Mouse (Mus musculus) layer of hippocampus, adult 9-10 months (tissue): ENCODE data around the gene Ppp1r2.

Source experiments
- DNase-seq: peaks from one replicate; pipeline ENCODE4 v3.0.0; 2022; ENCODE audit warnings: low spot score

Ppp1r2 gene

DNA sequence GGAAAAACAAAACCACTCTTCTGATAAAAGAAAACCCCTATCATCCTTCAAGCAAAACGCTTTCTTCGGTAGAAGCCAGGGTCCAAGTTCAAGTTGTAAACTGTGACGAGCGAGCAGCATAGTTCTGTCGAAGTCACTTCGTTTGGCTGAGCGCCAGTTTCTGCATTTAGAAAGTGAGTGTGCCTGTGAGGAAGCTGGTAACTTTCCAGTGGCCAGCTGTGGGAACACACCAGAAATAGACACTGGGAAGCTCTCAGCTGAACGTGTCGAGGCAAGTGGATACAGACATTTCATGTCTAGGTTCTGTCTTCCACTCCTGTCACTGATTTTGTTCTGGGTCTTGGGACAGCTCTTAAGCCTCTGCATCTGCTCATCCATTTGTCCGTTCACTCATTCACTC is 15.2 kb upstream of the Ppp1r2 start:
- DNase-seq, result peak; percentile 61

DNA sequence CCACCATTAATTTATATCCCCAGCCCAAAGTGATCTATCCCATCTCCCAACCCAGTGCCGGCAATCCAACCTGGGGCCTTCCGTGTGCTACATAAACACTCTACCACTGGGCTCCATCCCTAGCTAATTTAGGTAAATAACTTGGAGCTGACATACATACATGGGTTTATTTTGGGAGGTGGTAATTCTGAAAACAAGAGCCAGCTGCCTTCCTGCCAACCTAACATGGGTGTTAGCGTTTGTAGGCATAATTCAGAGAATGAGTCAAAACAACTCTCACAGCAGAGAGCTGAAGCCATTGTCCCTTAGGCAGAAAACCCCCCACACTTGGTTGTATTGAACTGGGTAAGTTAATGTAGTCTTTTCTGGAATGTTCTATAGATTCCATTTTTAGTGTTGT is 12.6 kb upstream of the Ppp1r2 start:
- DNase-seq, result no peak

DNA sequence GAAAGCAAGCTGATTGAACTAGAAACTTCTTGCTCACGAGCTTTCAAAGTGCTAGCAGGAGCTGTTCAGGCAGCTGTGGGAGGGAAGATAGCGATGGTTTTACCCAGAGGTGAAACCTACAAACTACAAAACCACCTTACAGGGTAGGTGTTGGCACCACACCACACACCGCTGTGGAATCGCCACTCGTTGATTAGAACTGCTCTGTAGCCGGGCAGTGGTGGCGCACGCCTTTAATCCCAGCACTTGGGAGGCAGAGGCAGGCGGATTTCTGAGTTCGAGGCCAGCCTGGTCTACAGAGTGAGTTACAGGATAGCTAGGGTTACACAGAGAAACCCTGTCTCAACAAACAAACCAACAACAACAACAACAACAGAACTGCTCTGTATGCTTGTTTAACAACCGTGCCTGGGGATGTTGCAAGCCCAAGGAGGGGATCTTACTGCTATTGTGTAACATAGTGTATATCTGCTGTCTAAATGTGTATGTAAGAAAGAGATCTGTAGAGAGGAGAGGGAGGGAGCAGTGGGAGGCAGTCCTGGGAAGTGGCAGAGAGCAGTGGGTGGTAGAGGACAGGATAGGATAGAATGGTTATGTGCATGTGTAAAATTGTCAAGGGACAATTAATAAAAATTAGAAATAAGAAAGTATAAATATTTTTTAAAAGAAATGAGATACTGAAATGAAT is 11.9 kb upstream of the Ppp1r2 start:
- DNase-seq, result no peak

DNA sequence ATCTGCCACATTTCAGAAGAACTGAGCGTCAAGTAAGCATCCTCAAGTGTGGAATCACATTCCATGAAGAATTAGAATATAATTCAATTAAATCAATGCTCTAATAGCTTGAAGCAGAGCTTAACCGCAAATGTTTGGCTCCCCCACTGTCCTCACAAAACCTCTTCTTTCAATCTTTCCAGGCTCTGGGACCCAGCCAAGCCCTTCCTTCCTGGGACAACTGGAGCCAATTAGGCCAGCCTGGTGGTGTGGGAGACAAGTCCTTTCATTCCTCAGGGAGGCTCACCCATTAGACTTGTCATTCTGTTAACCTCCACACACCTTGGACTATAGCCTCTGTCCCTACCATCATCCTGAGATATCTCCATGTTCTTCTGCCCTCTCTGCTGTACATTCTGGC is 6.9 kb upstream of the Ppp1r2 start:
- DNase-seq, result no peak

DNA sequence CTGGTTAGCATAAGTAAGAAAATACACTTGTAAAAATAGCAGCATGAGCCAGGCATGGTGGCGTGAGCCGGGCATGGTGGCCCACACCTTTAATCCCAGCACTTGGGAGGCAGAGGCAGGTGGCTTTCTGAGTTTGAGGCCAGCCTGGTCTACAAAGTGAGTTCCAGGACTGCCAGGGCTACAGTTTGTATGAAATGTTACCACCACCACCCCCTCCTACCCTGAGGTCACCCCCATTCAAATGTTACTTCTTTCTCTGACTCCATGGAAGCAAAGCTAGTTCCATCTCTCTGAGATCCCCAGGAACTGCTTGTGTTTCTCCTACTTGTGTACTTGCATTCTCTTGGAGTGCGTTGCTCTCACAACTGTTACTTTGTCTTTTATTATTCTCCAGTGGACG is 5.1 kb upstream of the Ppp1r2 start:
- no peak for DNase-seq

DNA sequence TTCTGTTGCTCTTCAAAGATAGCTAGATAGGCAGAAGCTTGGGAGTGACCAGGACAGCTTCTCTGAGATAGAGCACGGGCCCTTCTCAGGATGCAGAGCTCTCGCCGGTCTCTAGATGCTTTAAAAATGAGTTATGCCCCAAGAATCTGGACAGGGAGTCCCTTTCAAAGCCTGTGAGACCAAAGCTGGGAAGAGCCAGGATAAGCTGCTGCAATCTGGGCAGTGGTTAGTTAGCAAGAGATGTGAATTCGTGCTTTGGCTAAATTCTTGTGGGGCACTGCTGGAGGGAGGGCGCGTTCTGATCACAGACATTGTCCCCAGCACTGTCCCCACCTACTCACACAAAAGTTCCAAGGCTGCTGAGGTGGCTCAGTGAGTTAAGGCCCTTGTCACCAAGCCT is 3.5 kb upstream of the Ppp1r2 start:
- no peak for DNase-seq

DNA sequence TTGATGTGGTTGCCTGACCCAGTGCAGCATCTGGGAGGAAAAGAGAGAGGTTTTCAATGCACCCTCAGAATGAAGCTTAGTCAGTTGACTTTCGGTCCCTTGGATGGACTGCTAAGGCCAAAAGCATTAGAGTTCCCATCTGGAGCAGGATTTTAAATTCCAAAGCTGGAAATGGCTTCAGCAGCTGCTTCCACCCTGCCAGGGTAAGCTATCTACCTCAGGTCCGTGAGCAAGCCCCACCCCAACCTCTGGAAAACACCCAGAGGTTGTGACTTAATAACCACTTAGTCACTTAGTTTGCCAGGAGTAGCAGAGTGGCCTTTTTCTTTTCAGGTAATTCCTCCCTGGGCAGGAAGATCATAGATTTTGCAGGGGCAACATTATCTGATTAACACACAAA is 3.0 kb upstream of the Ppp1r2 start:
- no peak for DNase-seq

DNA sequence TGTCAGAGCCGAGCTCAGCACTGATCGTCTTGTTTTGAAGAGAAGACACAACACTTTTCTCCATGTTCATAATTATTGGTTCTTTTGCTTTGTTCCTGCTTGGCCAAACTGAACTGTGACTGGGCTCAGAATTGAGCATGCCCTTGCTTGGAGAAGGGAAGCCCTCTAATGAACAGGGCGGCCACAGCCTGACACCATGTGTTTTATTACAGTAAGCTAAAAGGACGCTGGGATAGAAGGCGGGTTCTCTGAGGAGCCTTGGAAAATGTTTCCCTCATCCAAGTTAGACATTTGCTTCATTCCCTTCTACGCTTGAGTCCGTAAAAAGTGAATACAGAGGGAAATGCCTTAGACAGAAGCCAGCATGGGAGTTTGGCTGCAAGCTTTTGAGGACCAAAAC is 1.9 kb upstream of the Ppp1r2 start:
- no peak for DNase-seq

DNA sequence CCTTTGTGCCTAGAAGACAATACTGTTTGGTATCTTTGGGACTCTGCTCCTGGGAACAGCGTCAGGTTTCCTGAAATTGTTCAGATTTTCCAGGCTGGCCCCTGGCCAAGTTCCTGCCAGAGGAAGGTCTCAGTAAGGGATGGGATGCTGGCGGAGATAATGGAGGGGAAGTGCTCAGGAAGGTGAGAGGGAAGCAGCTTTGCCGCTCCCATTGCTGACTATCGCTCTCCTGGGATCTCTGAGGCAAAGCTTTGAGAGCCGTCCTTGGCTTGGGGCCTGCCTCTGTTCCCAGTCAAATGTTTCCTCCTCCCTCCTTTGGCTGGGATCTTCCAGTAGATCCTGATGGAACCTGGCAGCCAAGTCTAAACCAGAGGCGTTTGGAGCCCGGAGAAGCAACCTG is 1.5 kb upstream of the Ppp1r2 start:
- DNase-seq, result no peak

DNA sequence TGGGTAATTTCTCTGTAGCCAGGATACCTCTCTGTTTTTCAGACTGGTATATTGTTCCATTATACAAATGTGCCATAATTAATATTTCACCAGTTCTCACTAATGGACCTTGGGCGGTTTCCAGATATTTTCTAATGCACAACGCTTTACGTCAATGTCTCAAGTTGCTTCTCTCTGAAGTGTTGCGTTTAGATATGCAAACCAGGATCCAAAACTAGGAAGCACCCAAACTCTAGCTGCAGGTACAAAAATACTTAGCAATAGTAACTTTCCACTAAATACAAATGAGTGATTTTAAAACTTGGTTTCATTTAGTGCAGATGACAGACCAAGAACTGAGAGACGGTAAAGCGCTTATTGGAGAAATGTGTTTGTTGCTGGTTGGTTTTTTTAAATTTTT is 993 bp downstream of the Ppp1r2 start:
- DNase-seq, result no peak

DNA sequence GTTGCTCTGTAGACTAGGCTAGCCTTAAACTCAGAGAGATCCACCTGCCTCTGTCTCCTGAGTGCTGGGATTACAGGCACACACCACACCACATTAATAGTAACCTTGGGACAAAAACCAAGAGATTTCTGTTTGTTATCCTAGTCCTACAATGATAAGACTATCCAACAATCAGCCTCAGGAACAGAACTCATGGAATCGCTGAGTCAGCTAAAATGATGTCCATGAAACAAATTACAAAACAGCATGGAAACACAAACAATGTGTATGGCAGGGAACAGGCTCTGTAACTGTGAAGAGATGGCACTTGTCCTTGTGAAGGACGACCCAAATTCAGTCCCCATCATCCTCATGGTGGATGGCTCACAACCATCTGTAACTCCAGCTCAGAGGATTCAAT is 8.4 kb downstream of the Ppp1r2 start:
- DNase-seq, result no peak

DNA sequence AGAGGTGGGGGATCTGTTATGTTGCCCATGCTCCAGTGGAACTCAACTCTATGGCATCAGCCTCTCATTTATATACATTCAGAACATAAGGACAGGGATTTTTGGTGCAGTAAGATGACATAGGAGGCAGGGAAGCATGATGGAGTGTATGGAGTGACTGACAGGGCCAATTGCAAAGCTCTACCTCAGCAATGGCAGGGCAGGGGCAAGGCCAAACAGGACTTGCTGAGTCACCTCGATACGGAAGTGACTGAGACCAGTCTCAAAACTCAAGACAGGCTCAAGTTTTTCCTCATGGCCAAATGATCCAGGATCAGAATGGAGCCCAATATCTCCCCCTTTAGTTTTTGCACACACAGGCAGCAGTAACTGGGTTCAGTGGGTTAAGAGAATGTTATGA is 18.9 kb downstream of the Ppp1r2 start:
- DNase-seq, result no peak

DNA sequence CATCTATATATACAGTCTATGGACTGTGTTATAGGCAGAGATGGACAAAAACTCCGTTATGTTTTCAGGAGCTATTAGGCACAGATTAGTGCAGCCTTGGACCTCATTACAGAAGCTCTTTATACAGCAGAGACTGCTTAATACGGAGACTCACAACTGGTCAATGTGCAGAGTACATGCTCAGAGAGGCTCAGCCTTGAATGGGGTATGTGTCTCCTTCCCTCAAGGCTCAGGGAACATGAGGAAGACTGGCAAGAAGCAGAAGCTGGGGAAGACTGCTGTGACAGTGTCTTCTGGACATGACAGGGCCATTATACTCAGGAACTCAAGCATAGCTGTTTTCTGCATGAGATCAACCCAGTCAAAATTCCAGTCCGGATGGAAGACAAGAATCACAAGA is 19.4 kb downstream of the Ppp1r2 start:
- DNase-seq, result no peak

DNA sequence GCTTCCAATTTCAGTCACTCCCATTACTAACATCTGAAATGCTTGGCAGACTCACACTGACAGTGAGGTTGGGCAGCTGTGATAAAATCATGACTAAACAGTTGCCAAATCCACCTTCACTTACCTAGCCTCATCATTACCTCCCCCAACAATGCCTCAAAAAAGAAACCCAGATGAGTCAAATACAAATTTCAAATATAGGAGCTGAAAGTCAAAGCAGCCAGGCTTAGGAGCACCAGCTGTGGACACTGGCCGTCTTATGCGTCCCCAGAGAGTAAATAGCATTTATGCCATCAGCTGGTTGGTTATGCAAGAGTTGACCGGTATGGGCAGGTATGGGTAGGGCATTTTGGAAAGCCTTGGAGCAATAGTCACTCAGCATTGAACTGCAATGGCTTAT is 25.7 kb downstream of the Ppp1r2 start:
- DNase-seq, result no peak

DNA sequence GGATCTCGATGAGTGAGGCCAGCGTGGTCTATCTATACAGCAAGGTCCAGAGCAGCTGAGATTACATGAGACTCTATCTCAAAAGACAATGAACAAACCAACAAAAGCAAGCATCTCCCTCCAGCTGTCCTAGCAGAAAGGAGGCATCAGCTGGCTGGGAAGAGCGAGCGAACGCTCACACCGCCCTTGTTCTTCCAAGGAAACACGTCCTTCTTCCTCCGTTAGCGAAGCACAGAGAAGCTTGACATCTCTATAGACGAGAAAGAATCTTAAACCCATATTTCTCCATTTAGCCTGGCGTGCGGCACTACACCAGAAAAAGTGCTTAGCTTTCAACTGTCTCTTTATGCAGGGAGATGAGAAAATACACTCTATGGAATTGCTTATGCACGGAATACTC is 26.4 kb downstream of the Ppp1r2 start:
- DNase-seq, result no peak

DNA sequence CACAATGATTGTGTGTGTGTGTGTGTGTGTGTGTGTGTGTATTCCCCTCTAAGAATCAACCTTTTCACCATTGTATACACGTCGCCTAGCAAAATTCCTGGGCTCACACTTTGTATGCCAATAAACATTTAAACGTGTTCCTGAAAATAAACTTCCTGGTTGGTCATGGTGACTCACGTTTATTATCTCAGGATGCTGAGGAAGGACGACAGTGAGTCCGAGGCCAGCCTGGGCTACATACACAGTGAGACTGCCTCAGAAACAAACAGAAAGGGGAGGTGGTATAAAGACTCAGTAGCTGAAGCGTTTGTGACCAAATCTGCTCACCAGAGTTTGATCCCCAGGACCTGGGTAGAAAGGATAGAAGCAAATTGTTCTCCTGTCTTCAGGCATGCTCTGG is 27.6 kb downstream of the Ppp1r2 start:
- no peak for DNase-seq

DNA sequence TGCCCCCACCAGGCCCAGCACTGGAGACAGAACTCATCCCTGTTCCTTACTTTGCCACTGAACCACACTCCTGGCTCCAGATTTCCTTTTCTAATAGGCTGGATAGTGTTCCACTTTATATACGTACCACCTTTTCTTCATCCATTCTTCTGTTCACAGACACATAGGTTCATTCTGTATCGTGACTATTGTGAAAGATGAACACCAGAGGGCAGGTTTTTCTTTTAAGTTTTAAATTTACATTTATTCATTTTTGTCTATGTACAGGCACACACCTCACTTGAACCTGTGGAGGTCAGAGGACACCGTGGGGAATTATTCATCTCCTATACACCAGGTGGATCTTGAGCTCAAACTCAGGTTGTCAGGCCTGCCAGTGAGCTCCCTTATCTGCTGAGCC is 31.0 kb downstream of the Ppp1r2 start:
- DNase-seq, result no peak

DNA sequence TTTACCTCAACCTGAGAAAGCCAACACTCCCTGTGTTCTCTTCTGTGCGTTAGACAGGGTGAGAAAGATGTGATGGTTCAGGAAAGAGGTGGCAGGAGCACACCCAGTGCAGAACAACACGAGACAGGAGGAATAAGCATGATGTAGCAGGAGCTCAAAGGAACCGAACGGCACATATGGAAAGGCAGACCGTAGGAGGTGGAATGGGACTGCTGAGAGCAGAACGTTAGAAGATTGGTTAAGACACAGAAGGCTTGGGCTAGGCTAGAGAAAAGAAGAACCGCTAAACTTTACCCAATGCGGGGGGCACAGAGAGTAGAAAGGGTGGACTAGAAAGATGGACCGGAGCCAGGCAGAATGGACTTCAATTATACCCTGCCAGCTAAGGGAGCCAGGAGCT is 33.6 kb downstream of the Ppp1r2 start:
- no peak for DNase-seq

DNA sequence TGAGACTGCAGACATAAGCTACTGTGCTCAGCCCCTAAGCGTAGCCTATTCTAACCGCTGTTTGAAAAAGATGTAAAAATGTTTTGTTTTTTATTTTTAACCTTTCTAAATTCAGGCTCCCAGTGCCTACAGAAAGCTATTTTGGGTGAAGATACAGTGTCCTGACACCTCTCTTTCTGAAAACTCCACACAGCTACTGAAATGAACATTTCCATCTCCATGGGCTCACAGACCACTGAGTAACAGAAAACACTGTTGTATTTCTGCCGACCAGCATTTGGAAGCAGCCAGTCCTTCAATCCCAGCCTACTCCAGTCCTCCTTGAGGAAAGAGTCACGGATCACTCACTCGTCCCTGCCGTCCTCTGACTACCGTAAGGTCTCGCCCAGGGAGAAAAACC is 34.5 kb downstream of the Ppp1r2 start:
- no peak for DNase-seq

DNA sequence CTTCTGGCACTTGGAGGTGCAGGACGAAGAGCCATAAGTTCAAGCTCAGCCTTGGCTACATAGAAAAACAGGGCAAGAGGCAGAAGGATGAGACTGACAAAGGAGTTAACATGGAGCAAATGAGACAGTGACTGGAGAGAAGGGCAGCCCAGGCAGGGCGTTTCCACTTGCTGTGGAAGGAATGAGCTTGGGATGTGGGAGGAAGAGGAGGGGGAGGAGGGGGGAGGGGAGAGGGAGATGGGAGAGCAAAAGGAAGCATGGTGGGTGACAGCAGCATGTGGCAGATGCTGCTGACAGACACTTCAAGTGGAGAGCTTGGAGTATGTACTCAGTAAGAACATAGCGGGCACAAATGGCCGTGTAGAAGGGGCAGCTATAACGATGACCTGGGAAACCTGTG is 36.8 kb downstream of the Ppp1r2 start:
- DNase-seq, result no peak

DNA sequence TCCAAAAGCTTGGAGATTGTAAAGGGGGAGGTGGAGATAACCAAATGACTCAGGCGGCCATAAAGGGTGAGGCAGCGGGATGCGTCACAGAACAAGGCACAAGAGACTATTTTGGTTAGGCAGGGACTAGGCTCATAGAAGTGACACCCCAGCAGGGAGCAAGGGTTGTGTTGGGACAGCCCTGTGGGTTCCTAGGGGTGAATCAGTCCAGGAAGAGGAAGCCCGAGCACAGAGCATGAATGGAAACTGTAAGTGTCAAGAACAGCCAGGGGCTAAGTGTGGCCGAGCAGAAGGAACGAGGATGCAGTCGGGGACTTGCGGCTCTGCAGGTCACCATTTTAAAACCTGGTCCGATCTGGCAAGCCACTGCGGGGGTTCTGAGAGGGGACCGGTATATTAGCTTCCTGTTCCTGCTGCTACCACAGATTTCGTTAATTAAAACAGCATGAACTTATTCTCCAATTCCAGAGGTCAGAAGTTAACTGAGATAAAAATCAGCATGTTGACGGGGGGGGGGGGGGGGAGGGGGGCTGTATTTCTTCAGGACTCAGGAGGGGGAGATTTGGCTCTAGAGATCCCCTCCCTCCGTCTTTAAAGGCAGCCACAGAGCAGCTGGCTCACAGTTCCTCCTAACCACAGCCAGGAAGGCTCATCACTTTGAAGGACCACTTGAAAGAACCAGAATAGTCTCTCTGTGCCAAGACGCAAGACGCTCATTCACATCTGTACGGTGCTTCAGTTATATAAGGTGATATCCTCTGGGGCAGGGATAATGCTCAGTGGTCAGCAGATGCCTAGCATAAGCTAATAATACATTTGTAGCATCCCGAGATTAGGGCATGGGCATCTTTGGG is 39.4 kb downstream of the Ppp1r2 start:
- no peak for DNase-seq

DNA sequence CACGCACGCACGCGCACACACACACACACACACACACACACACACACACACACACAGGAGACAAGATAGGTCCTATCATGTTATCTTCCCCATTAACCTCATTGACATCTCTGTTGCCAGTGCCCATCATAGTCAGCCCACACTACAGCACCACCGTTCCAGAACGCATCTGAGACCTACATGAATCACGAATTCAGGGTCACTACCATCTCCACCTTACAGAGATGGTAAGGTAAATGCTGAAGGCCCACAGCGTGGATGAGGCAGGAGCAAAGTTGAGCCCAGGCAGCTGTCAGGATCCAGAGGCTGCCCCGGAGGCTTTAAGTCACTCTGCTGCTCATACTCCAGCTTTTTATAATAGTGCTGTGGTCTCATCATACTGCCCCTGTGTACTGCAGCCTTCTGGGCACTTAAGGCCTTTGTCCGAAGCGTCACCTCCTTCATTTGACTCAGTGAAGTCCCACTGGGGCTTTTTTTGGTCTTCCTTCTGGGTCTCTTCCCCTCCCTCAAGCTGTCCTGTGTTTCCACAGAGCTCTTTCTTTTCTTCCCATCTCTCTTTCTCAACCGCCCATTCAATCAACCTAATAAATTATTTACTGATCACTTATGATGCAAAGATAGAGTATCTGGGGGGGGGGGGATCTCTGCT is 40.1 kb downstream of the Ppp1r2 start:
- no peak for DNase-seq

DNA sequence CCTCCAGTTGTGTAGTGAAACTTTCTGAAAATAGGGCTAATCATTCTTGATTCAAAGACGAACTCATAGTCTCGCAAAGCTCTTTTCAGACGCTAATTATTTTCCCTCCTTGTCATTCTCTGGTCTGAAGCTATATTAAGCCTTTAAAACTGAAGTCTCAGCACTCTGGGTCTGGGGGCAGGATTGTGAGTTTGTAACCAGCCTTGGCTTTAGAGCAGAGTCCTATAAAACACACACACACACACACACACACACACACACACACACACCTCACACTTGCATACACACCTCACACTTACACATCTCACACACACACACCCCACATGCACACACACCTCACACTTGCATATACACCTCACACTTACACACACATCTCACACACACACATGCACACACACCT is 40.7 kb downstream of the Ppp1r2 start:
- DNase-seq, result no peak
